12 mouse cellular contexts compared by ENCODE assay signal in the genomic region with DNA sequence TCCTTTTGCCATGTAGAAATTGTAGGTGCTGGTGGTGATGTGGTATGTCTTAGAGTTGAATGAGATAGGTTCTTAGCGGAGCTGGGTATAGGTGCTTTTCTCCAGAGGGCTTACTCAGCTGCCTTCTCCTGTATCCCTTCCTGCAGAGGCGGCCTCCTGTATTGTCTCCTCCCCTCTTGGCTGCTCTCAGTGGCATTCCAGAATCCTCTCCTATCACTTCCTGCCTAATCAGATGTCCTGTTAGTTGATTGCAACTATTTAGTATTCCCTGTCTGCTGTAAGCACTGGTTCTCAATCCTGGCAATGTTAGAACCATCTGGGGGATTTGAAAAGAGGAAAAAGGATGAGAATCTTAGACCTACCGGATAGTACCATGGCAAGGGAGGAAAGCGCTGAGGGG. TPM values are rescaled to one million over a fixed set of nuclear protein-coding genes. Genes with fewer than 3 reads are reported as not detected.
DNase-seq lines count a peak whose midpoint lies in the region; ATAC-seq and TF ChIP-seq lines count a peak whose summit lies in the region.
"Had no signal": no experiment of that assay in that cellular context is flagged by ENCODE, and none has a peak within 500 bp of the region (broad histone marks: within the 10 kb centered on the region; RNA-seq: fewer than 3 reads in every experiment).

No protein-coding gene starts in this region.

- H3K27ac ChIP-seq in heart, embryonic 10.5 days: peak overlapping the region; percentile 31; the same call in 1 of the 2 replicates
- peak overlapping the region; percentile 54 for H3K27ac ChIP-seq in embryonic fibroblast, embryonic 13.5 days (ENCODE audit: insufficient read depth, low read length)
- H3K27ac ChIP-seq in neural tube, embryonic 15.5 days (replicated peaks): no peak overlapping the region
- H3K27ac ChIP-seq: liver, embryonic 14.5 days had no signal

- no peak for DNase-seq in heart, embryonic 10.5 days (ENCODE audit: low spot score)
- no peak for DNase-seq in heart, postnatal 14 days
- peak; percentile 28 for DNase-seq in kidney, postnatal 14 days
- peak; percentile 61 for DNase-seq in lung, postnatal 10 days
- no peak for DNase-seq in testis, postnatal 10 days (ENCODE audit: low spot score)
- no peak for DNase-seq in adipocyte (ENCODE audit: low spot score)
- DNase-seq: adrenal gland, adult 8-10 months; gastrocnemius, postnatal 25 days; midbrain, embryonic 14.5 days had no signal

- no peak overlapping the region for H3K9ac ChIP-seq in neural tube, embryonic 15.5 days (replicated peaks)
- H3K9ac ChIP-seq: liver, embryonic 14.5 days had no signal

- no peak overlapping the region for H3K4me3 ChIP-seq in heart, embryonic 10.5 days
- no peak overlapping the region for H3K4me3 ChIP-seq in embryonic fibroblast, embryonic 13.5 days (ENCODE audit: insufficient read depth, low read length)
- H3K4me3 ChIP-seq in neural tube, embryonic 15.5 days (replicated peaks): no peak overlapping the region

- H3K36me3 ChIP-seq in heart, embryonic 10.5 days: no peaks in the 10 kb centered on the region; the same call in 1 of the 2 replicates
- H3K36me3 ChIP-seq in neural tube, embryonic 15.5 days: no peaks in the 10 kb centered on the region

- ATAC-seq in neural tube, embryonic 15.5 days (ENCODE audit: low FRiP score): no peak

- H3K4me1 ChIP-seq in heart, embryonic 10.5 days: peaks cover 47% of the 10 kb centered on the region
- peaks cover 16% of the 10 kb centered on the region for H3K4me1 ChIP-seq in embryonic fibroblast, embryonic 13.5 days (ENCODE audit: control insufficient read depth, insufficient read depth, low read length)
- H3K4me1 ChIP-seq in neural tube, embryonic 15.5 days: no peaks in the 10 kb centered on the region

- 40% methylated on average over 4 of the region's 4 CpGs for WGBS in heart, embryonic 10.5 days
- WGBS in neural tube, embryonic 15.5 days: 78% methylated on average over 4 of the region's 4 CpGs

- intact Hi-C loops in heart, postnatal 14 days (cut with DNase I): loop anchor here (5.0 kb wide), 1 partner anchor 100 kb away; no protein-coding TSS in a partner anchor

- no peak for TF ChIP-seq POLR2A in embryonic fibroblast, embryonic 13.5 days (IDR thresholded peaks at IDR 0.05; ENCODE audit: low read depth, low read length)

- no peak overlapping the region for H3K4me2 ChIP-seq in neural tube, embryonic 15.5 days

- no peak for TF ChIP-seq CTCF in embryonic fibroblast, embryonic 13.5 days (IDR thresholded peaks at IDR 0.05; ENCODE audit: borderline replicate concordance, insufficient read depth, low read length)

- H3K9me3 ChIP-seq in heart, embryonic 10.5 days: no peaks in the 10 kb centered on the region
- no peaks in the 10 kb centered on the region for H3K9me3 ChIP-seq in neural tube, embryonic 15.5 days (replicated peaks)

- H3K27me3 ChIP-seq in heart, embryonic 10.5 days (ENCODE audit: insufficient read depth, poor library complexity, severe bottlenecking): no peaks in the 10 kb centered on the region
- no peaks in the 10 kb centered on the region for H3K27me3 ChIP-seq in neural tube, embryonic 15.5 days (replicated peaks)

RNA-seq across cellular contexts. Expression of a gene that starts 27.3 kb away (rescaled TPM):
- 55.6 and 60.0 TPM in 2 replicates for polyA plus RNA-seq in heart, embryonic 10.5 days (2016; fragmentation: Nextera tagmentation; extraction: Ambion mirVana)
- total RNA-seq in heart, postnatal 14 days (2021): 10 to 100 TPM; 66.4 to 68.5 TPM
- polyA plus RNA-seq in embryonic fibroblast, embryonic 13.5 days (2011; ENCODE audit: insufficient read length, low read depth, missing spikeins): 134 and 138 TPM in 2 replicates
- 27.7 and 36.7 TPM in 2 replicates for polyA plus RNA-seq in neural tube, embryonic 15.5 days (2015; fragmentation: Nextera tagmentation; extraction: Ambion mirVana)

Comparison
In these comparisons a context has a peak if more than half of its experiments do, and no peak if none do; other contexts are left out.
1. DNase-seq: peak in kidney, postnatal 14 days (single experiment) and lung, postnatal 10 days (single experiment); none in heart, embryonic 10.5 days (single experiment), heart, postnatal 14 days (0 of 2), testis, postnatal 10 days (single experiment) and adipocyte (single experiment).